Mouse (Mus musculus): Measurements from ENCODE around the gene Wap.

- no peak for TF ChIP-seq TCF12 (IDR thresholded peaks at IDR 0.05; ENCODE audit: insufficient read depth, poor library complexity, severe bottlenecking)
- no peak for TF ChIP-seq REST (IDR thresholded peaks at IDR 0.05; ENCODE audit: insufficient read depth, insufficient read length)
- TF ChIP-seq POLR2A (IDR thresholded peaks at IDR 0.05; ENCODE audit: insufficient read length, low read depth): no peak
- no peak for TF ChIP-seq MAX (IDR thresholded peaks at IDR 0.05; ENCODE audit: low read depth)
- TF ChIP-seq CEBPB (IDR thresholded peaks at IDR 0.05; ENCODE audit: insufficient read depth, poor library complexity, severe bottlenecking): no peak
- no peak for TF ChIP-seq MYOD1 (IDR thresholded peaks at IDR 0.05; ENCODE audit: control insufficient read depth in 1 of 3, insufficient read length in 2 of 3, low read depth in 2 of 3)
- no peak for TF ChIP-seq USF1 (IDR thresholded peaks at IDR 0.05; ENCODE audit: low read depth)
- no peak for TF ChIP-seq MYOG (IDR thresholded peaks at IDR 0.05; ENCODE audit: control insufficient read depth in 1 of 3, insufficient read depth in 1 of 3, insufficient read length in 2 of 3, low read depth in 2 of 3)
- TF ChIP-seq POLR2AphosphoS2 (IDR thresholded peaks at IDR 0.05; ENCODE audit: insufficient read length, low read depth): no peak
- no peak for TF ChIP-seq E2F4 (IDR thresholded peaks at IDR 0.05; ENCODE audit: insufficient read depth)
These were observed 8.8 kb downstream of the Wap start for GRCm38 (mm10) chr11:6629655-6630054.
